Mouse (Mus musculus) liver, embryonic 15.5 days (tissue): ENCODE data around the gene Gm20897. TPM values are rescaled to one million over a fixed set of nuclear protein-coding genes. Genes with fewer than 3 reads are reported as not detected.
"Not testable (repeated sequence)": the region's sequence is repeated elsewhere in the genome, so short reads cannot be mapped to it uniquely, and the experiment has no call there.

Source experiments
- ATAC-seq: fragments of 200-750 bp; cut with Nextera tagmentation; 2 replicates; pipeline ENCODE4 v1.8.0; 2017; ENCODE audit warnings: moderate number of reproducible peaks, mild to moderate bottlenecking, moderate library complexity; ENCODE audit not compliant: insufficient read depth
- H3K27ac ChIP-seq: fragments of 300-500 bp; sonication (generic); replicated peaks from 2 replicates; pipeline ENCODE4 v1.5.1; 2015; ENCODE audit warnings: mild to moderate bottlenecking, inconsistent platforms
- H3K27me3 ChIP-seq: fragments of 300-500 bp; sonication (generic); 2 replicates; pipeline ENCODE4 v1.6.1; 2015; ENCODE audit warnings: mild to moderate bottlenecking, inconsistent platforms
- H3K36me3 ChIP-seq: fragments of 300-500 bp; sonication (generic); replicated peaks from 2 replicates; pipeline ENCODE4 v1.6.1; 2015; ENCODE audit warnings: moderate library complexity, mild to moderate bottlenecking, inconsistent platforms
- H3K4me1 ChIP-seq: fragments of 300-500 bp; sonication (generic); replicated peaks from 2 replicates; pipeline ENCODE4 v1.6.1; 2015; ENCODE audit warnings: inconsistent platforms
- H3K4me2 ChIP-seq: fragments of 300-500 bp; sonication (generic); 2 replicates; pipeline ENCODE4 v1.6.1; 2015; ENCODE audit warnings: moderate library complexity, mild to moderate bottlenecking, inconsistent platforms
- H3K4me3 ChIP-seq: fragments of 300-500 bp; sonication (generic); replicated peaks from 2 replicates; pipeline ENCODE4 v1.5.1; 2015; ENCODE audit warnings: mild to moderate bottlenecking, inconsistent platforms
- H3K9ac ChIP-seq: fragments of 300-500 bp; sonication (generic); 2 replicates; pipeline ENCODE4 v1.6.1; 2015; ENCODE audit warnings: moderate library complexity, mild to moderate bottlenecking, inconsistent platforms
- H3K9me3 ChIP-seq: fragments of 300-500 bp; sonication (generic); replicated peaks from 2 replicates; pipeline ENCODE4 v1.6.1; 2016; ENCODE audit warnings: inconsistent platforms
- WGBS: fragments of 180-500 bp; shearing (Covaris S2); methylation state at CpG from one replicate; pipeline ENCODE4 v1.1.7; 2015; ENCODE audit warnings: mixed read lengths; ENCODE audit not compliant: insufficient replicate concordance; 5-methylcytosine and 5-hydroxymethylcytosine counted together
- polyA plus RNA-seq: library from polyadenylated mRNA; unstranded; fragments of >200 nt; fragmentation: Nextera tagmentation; extraction: Ambion mirVana; gene quantifications from 2 replicates; pipeline ENCODE4 v1.2.1, GENCODE M21; 2015

The Gm20897 gene
- not detected in 2 replicates for polyA plus RNA-seq

DNA sequence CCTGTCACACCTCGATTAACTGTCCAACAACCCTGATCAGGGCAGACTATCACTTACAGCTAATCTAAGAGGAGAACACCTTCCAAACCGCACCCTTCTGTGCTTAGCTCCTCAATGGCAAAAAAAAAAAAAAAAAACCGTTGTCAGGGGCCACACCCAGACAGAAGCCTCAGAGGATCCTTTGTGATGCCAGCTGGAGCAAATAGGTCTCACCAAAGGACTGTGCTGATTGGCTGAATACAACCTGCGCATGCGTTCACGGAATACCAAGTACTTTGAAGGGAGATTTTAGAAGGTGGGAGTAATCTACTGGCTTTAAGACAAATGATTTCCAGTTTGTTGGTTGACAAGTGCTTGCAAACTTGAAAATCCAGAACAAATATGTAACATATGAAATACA is at the start of gene Gm20897:
TSS of gene Gm20897 (minus strand) at position 101 of the 400 bp plus-strand sequence.
- H3K4me3 ChIP-seq, H3K4me2 ChIP-seq, H3K27ac ChIP-seq, H3K36me3 ChIP-seq, H3K9me3 ChIP-seq, H3K9ac ChIP-seq, H3K27me3 ChIP-seq, ATAC-seq, H3K4me1 ChIP-seq: not testable (repeated sequence)
- WGBS = 56% methylated on average over 5 of the region's 6 CpGs

Other genes starting within 250 kb of the Gm20897 start
- not detected in 2 replicates for gene Gm21732, start 73.5 kb upstream of the Gm20897 start, polyA plus RNA-seq